Mouse (Mus musculus) ES-E14 (cell line): Measurements from ENCODE around the gene U2surp.

Experiments
- CHD2 ChIP-seq: IDR thresholded peaks from 2 replicates; pipeline ENCODE4 v1.6.1; 2014; ENCODE audit warnings: mild to moderate bottlenecking, low read depth, low read length, inconsistent platforms
- HCFC1 ChIP-seq: IDR thresholded peaks from 2 replicates; pipeline ENCODE4 v1.6.1; 2012; ENCODE audit warnings: low read length, inconsistent platforms, borderline replicate concordance; ENCODE audit not compliant: insufficient read depth
- MAFK ChIP-seq: IDR thresholded peaks from 2 replicates; pipeline ENCODE4 v1.6.1; 2014; ENCODE audit warnings: mild to moderate bottlenecking, low read depth, low read length, inconsistent platforms; ENCODE audit not compliant: insufficient read depth
- ZC3H11A ChIP-seq: IDR thresholded peaks from 2 replicates; pipeline ENCODE4 v1.6.1; 2012; ENCODE audit warnings: low read depth, mild to moderate bottlenecking, inconsistent platforms, low read length, borderline replicate concordance
- ZNF384 ChIP-seq: IDR thresholded peaks from 2 replicates; pipeline ENCODE4 v1.6.1; 2012; ENCODE audit warnings: low read depth, low read length, inconsistent platforms

DNA sequence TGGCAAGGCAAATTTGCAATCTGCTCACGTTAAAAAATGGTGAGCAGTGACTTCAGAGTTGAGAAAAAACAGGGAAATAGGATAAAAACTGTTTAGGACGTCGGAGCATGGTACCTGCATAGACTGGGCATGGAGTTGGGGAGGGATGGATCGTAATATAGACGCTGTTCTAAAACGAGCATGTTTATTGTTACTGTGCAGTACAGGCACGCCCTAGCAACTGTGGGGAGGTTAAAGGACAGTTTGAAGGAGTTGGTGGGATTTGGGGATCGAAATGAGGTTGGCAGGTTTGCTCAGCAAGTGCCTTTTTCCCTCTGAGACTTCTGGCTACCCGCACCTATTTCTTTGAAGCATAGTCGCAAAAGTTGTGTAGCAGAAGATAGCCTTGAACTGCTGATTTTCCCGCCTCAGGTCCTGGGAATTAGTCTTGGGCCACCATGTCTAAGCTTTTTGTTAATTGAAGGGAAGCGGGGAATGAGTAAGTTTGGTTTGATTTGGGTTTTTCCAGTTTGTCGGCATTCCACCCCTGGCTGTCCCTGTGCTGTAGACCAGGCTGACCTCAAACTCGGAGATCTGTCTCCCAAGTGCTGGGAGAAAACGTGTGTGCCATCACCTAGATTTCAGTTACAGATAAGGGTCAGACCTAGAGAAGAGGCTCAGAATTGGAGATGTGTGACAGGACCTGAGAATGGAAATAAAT is 685 bp upstream of the U2surp start:
- no peak for TF ChIP-seq HCFC1
- no peak for TF ChIP-seq MAFK
- no peak for TF ChIP-seq ZC3H11A
- TF ChIP-seq CHD2: no peak
- TF ChIP-seq ZNF384: no peak
